Mouse (Mus musculus) midbrain, embryonic 15.5 days (tissue): ENCODE measurements around the gene Mrpl51. TPM values are rescaled to one million over a fixed set of nuclear protein-coding genes. Genes with fewer than 3 reads are reported as not detected.

ENCODE experiments used
- ATAC-seq: fragments of 200-750 bp; cut with Nextera tagmentation; replicated peaks from 2 replicates; pipeline ENCODE4 v1.8.0; 2017; ENCODE audit warnings: moderate TSS enrichment
- H3K27ac ChIP-seq: fragments of 300-500 bp; sonication (generic); 2 replicates; pipeline ENCODE4 v1.5.1; 2015; ENCODE audit warnings: mild to moderate bottlenecking, inconsistent platforms
- H3K27me3 ChIP-seq: fragments of 300-500 bp; sonication (generic); replicated peaks from 2 replicates; pipeline ENCODE4 v1.6.1; 2015; ENCODE audit warnings: inconsistent platforms
- H3K36me3 ChIP-seq: fragments of 300-500 bp; sonication (generic); replicated peaks from 2 replicates; pipeline ENCODE4 v1.6.1; 2015; ENCODE audit warnings: inconsistent platforms
- H3K4me1 ChIP-seq: fragments of 300-500 bp; sonication (generic); 2 replicates; pipeline ENCODE4 v1.6.1; 2015; ENCODE audit warnings: inconsistent platforms
- H3K4me2 ChIP-seq: fragments of 300-500 bp; sonication (generic); 2 replicates; pipeline ENCODE4 v1.6.1; 2015; ENCODE audit warnings: inconsistent platforms, mild to moderate bottlenecking, moderate library complexity
- H3K4me3 ChIP-seq: fragments of 300-500 bp; sonication (generic); 2 replicates; pipeline ENCODE4 v1.5.1; 2015; ENCODE audit warnings: mild to moderate bottlenecking, inconsistent platforms
- H3K9ac ChIP-seq: fragments of 300-500 bp; sonication (generic); 2 replicates; pipeline ENCODE4 v1.6.1; 2015; ENCODE audit warnings: mild to moderate bottlenecking, inconsistent platforms
- H3K9me3 ChIP-seq: fragments of 300-500 bp; sonication (generic); 2 replicates; pipeline ENCODE4 v1.6.1; 2016; ENCODE audit warnings: inconsistent platforms
- WGBS: fragments of 180-500 bp; shearing (Covaris S2); methylation state at CpG from one replicate; pipeline ENCODE4 v1.1.7; 2015; ENCODE audit warnings: mixed read lengths; 5-methylcytosine and 5-hydroxymethylcytosine counted together
- polyA plus RNA-seq: library from polyadenylated mRNA; unstranded; fragments of >200 nt; fragmentation: Nextera tagmentation; extraction: Ambion mirVana; gene quantifications from 2 replicates; pipeline ENCODE4 v1.2.1, GENCODE M21; 2015

The Mrpl51 gene
- polyA plus RNA-seq, 1 experiment from 2014 or later = 129 TPM

GRCm38 (mm10) chr6:125231117-125232044 is 39.8 kb downstream of the Mrpl51 start, which contains the start of gene Tapbpl:
Gene Tapbpl, minus strand, starts transcription at chr6:125231860.
- Histone ChIP-seq H3K4me1 (peaks cover 18% of the 10 kb centered on the region), H3K4me2 (peak within 1 kb of the TSS; percentile 89), H3K4me3 (peak within 1 kb of the TSS; percentile 42), H3K27me3 (no peaks in the 10 kb centered on the region), H3K36me3 (no peaks in the 10 kb centered on the region), H3K9me3 (no peaks in the 10 kb centered on the region), H3K9ac (peak within 1 kb of the TSS; percentile 56), H3K27ac (peak within 1 kb of the TSS; percentile 64)
- peak; percentile 79 for ATAC-seq
- WGBS = 10% methylated on average over 16 of the region's 16 CpGs

- Histone ChIP-seq H3K9ac (no peak overlapping the region), H3K4me2 (peak overlapping the region; percentile 89), H3K9me3 (no peaks in the 10 kb centered on the region), H3K4me3 (peak overlapping the region; percentile 42), H3K36me3 (no peaks in the 10 kb centered on the region), H3K27me3 (no peaks in the 10 kb centered on the region), H3K27ac (no peak overlapping the region), H3K4me1 (peaks cover 18% of the 10 kb centered on the region)
- 67% methylated on average over 4 of the region's 4 CpGs for WGBS
- ATAC-seq = no peak
Observed at GRCm38 (mm10) chr6:125232045-125232437, 40.4 kb downstream of the Mrpl51 start.

- Histone ChIP-seq H3K27me3 (no peaks in the 10 kb centered on the region), H3K27ac (no peak overlapping the region), H3K4me2 (no peak overlapping the region), H3K9me3 (no peaks in the 10 kb centered on the region), H3K36me3 (no peaks in the 10 kb centered on the region), H3K4me3 (no peak overlapping the region), H3K9ac (no peak overlapping the region), H3K4me1 (peaks cover 18% of the 10 kb centered on the region)
- 83% methylated on average over 6 of the region's 6 CpGs for WGBS
- ATAC-seq = no peak
Observed at GRCm38 (mm10) chr6:125232516-125232915, 40.9 kb downstream of the Mrpl51 start.

- H3K4me3 ChIP-seq = no peak overlapping the region
- no peak overlapping the region for H3K27ac ChIP-seq
- H3K4me2 ChIP-seq = no peak overlapping the region
- H3K9me3 ChIP-seq = no peaks in the 10 kb centered on the region
- peaks cover 18% of the 10 kb centered on the region for H3K4me1 ChIP-seq
- no peaks in the 10 kb centered on the region for H3K36me3 ChIP-seq
- no peak for ATAC-seq
- WGBS = 64% methylated on average over 7 of the region's 7 CpGs
- H3K9ac ChIP-seq = no peak overlapping the region
- H3K27me3 ChIP-seq = no peaks in the 10 kb centered on the region
Observed at GRCm38 (mm10) chr6:125233816-125234519, 42.4 kb downstream of the Mrpl51 start.

- no peak for ATAC-seq
- peaks cover 18% of the 10 kb centered on the region for H3K4me1 ChIP-seq
- H3K9me3 ChIP-seq = no peaks in the 10 kb centered on the region
- no peak overlapping the region for H3K4me2 ChIP-seq
- H3K4me3 ChIP-seq = no peak overlapping the region
- no peaks in the 10 kb centered on the region for H3K36me3 ChIP-seq
- H3K27ac ChIP-seq = no peak overlapping the region
- H3K27me3 ChIP-seq = no peaks in the 10 kb centered on the region
- no peak overlapping the region for H3K9ac ChIP-seq
- WGBS = 75% methylated on average over 5 of the region's 5 CpGs
Observed at GRCm38 (mm10) chr6:125234520-125234828, 42.9 kb downstream of the Mrpl51 start.

GRCm38 (mm10) chr6:125236341-125236740 is 44.7 kb downstream of the Mrpl51 start:
- H3K36me3 ChIP-seq = no peaks in the 10 kb centered on the region
- H3K27me3 ChIP-seq = no peaks in the 10 kb centered on the region
- no peak overlapping the region for H3K9ac ChIP-seq
- 56% methylated on average over 6 of the region's 6 CpGs for WGBS
- H3K9me3 ChIP-seq = no peaks in the 10 kb centered on the region
- no peak for ATAC-seq
- H3K27ac ChIP-seq = no peak overlapping the region
- H3K4me3 ChIP-seq = no peak overlapping the region
- H3K4me2 ChIP-seq = no peak overlapping the region
- H3K4me1 ChIP-seq = peaks cover 8% of the 10 kb centered on the region

- Histone ChIP-seq H3K9ac (no peak within 1 kb of the TSS), H3K4me1 (peaks cover 3% of the 10 kb centered on the region; the same call in 1 of the 2 replicates), H3K4me3 (no peak within 1 kb of the TSS), H3K36me3 (no peaks in the 10 kb centered on the region), H3K4me2 (no peak within 1 kb of the TSS), H3K9me3 (no peaks in the 10 kb centered on the region), H3K27me3 (no peaks in the 10 kb centered on the region), H3K27ac (no peak within 1 kb of the TSS)
- 30% methylated on average over 6 of the region's 6 CpGs for WGBS
- no peak for ATAC-seq
Observed at GRCm38 (mm10) chr6:125236782-125237181, 45.2 kb downstream of the Mrpl51 start, which contains the start of gene Cd27. Gene Cd27, minus strand, starts transcription at chr6:125237010.

GRCm38 (mm10) chr6:125237421-125237820 is 45.8 kb downstream of the Mrpl51 start:
- Histone ChIP-seq H3K9ac (no peak overlapping the region), H3K4me3 (no peak overlapping the region), H3K9me3 (no peaks in the 10 kb centered on the region), H3K4me1 (no peaks in the 10 kb centered on the region), H3K27ac (no peak overlapping the region), H3K4me2 (no peak overlapping the region), H3K36me3 (no peaks in the 10 kb centered on the region), H3K27me3 (no peaks in the 10 kb centered on the region)
- 89% methylated on average over 4 of the region's 4 CpGs for WGBS
- no peak for ATAC-seq

GRCm38 (mm10) chr6:125238396-125238795 is 46.8 kb downstream of the Mrpl51 start:
- H3K27me3 ChIP-seq = no peaks in the 10 kb centered on the region
- WGBS = 77% methylated on average over 6 of the region's 6 CpGs
- H3K36me3 ChIP-seq = no peaks in the 10 kb centered on the region
- no peak overlapping the region for H3K9ac ChIP-seq
- no peak overlapping the region for H3K4me3 ChIP-seq
- H3K4me2 ChIP-seq = no peak overlapping the region
- H3K27ac ChIP-seq = no peak overlapping the region
- no peaks in the 10 kb centered on the region for H3K9me3 ChIP-seq
- no peak for ATAC-seq
- H3K4me1 ChIP-seq = no peaks in the 10 kb centered on the region

GRCm38 (mm10) chr6:125239547-125239946 is 47.9 kb downstream of the Mrpl51 start:
- Histone ChIP-seq H3K4me3 (no peak overlapping the region), H3K36me3 (no peaks in the 10 kb centered on the region), H3K9me3 (no peaks in the 10 kb centered on the region), H3K9ac (no peak overlapping the region), H3K27me3 (no peaks in the 10 kb centered on the region), H3K4me2 (no peak overlapping the region), H3K27ac (no peak overlapping the region), H3K4me1 (no peaks in the 10 kb centered on the region)
- WGBS = 89% methylated on average over 5 of the region's 5 CpGs
- no peak for ATAC-seq

GRCm38 (mm10) chr6:125240617-125241016 is 49.0 kb downstream of the Mrpl51 start:
- Histone ChIP-seq H3K4me2 (no peak overlapping the region), H3K4me1 (no peaks in the 10 kb centered on the region), H3K4me3 (no peak overlapping the region), H3K27ac (no peak overlapping the region), H3K36me3 (no peaks in the 10 kb centered on the region), H3K9ac (no peak overlapping the region), H3K27me3 (no peaks in the 10 kb centered on the region), H3K9me3 (no peaks in the 10 kb centered on the region)
- WGBS = 86% methylated on average over 5 of the region's 5 CpGs
- ATAC-seq = no peak

GRCm38 (mm10) chr6:125241566-125241965 is 50.0 kb downstream of the Mrpl51 start:
- WGBS = 87% methylated on average over 8 of the region's 8 CpGs
- Histone ChIP-seq H3K27ac (no peak overlapping the region), H3K4me3 (no peak overlapping the region), H3K9me3 (no peaks in the 10 kb centered on the region), H3K4me1 (no peaks in the 10 kb centered on the region), H3K4me2 (no peak overlapping the region), H3K27me3 (no peaks in the 10 kb centered on the region), H3K9ac (no peak overlapping the region), H3K36me3 (no peaks in the 10 kb centered on the region)
- ATAC-seq = no peak
